Comparison of ENCODE assay signal across 8 mouse cellular contexts in the genomic region with DNA sequence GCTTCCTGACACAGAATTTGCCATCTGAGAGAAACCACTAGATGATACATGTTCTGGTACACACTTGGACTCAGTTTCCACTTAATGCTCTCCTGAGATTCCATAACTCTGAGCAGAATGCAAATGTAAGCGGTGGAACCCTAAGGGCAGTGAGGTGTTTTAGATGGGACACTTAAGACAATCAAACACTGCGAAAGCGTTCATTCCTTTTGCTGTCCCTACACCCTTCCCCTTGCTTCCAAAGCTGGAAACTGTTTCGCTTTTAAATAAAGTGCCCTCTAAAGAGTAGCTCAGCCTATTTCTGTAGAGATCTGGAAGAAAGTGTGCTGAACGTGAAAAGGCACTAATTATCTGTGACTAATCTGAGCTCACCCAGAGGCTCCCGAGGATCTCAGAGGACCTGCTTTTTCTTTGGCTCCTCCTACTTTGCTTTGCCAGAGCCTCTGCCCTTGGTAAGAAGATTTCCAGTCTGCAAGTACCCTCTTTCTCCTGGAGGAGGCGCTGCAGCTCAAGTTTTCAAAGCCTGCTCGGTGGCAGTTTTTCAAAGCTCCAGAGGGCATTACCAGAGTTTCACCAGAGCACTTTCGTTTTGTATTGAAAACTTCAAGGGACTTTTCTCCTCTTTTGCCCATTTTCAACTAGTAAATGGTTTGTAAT. TPM values are rescaled to one million over a fixed set of nuclear protein-coding genes. Genes with fewer than 3 reads are reported as not detected.
A peak's percentile ranks its signal among the peaks of the same experiment; 100 is the strongest.
DNase-seq lines count a peak whose midpoint lies in the region; ATAC-seq and TF ChIP-seq lines count a peak whose summit lies in the region.

No protein-coding gene starts in this region.

- peak overlapping the region; percentile 10; the same call in 1 of the 2 replicates for H3K4me2 ChIP-seq in kidney, postnatal 0 days (ENCODE audit: low read length)

- 42% methylated on average over 9 of the region's 9 CpGs for WGBS in kidney, postnatal 0 days
- WGBS in liver, adult 2 months: 25% methylated on average over 9 of the region's 9 CpGs

- peak; percentile 70 for DNase-seq in layer of hippocampus, adult 11-12 months (ENCODE audit: low spot score)
- DNase-seq in layer of hippocampus, adult 9-10 months (ENCODE audit: low spot score): no peak
- peak; percentile 75 for DNase-seq in embryo, embryonic 10 days (ENCODE audit: low spot score)
- DNase-seq in gastrocnemius, postnatal 14 days: peak; percentile 48
- peak; percentile 64 for DNase-seq in kidney, postnatal 0 days (ENCODE audit: low spot score)
- peak; percentile 48 for DNase-seq in liver, adult 2 months (ENCODE audit: extremely low read depth, low read depth, low spot score)
- peak; percentile 3 for DNase-seq in naive thymus-derived CD4-positive, alpha-beta T cell, adult 2 months (ENCODE audit: low read depth)
- peak; percentile 72 for DNase-seq in testis, postnatal 10 days (ENCODE audit: low spot score)

- no peaks in the 10 kb centered on the region for H3K79me2 ChIP-seq in liver, adult 2 months (ENCODE audit: control insufficient read depth, insufficient read depth, low read length)

- ATAC-seq in kidney, postnatal 0 days (replicated peaks; ENCODE audit: low FRiP score, low read depth): peak; percentile 49; the same call in 1 of the 2 replicates

- no peak overlapping the region for H3K4me3 ChIP-seq in kidney, postnatal 0 days (replicated peaks; ENCODE audit: low read depth, low read length)
- H3K4me3 ChIP-seq in liver, adult 2 months (ENCODE audit: insufficient read depth, low read depth, low read length): no peak overlapping the region

- no peaks in the 10 kb centered on the region for H3K4me1 ChIP-seq in kidney, postnatal 0 days (replicated peaks; ENCODE audit: insufficient read depth, low read length)
- H3K4me1 ChIP-seq in liver, adult 2 months (ENCODE audit: control insufficient read depth, insufficient read depth, low read length): no peaks in the 10 kb centered on the region

- no peak overlapping the region for H3K9ac ChIP-seq in kidney, postnatal 0 days (ENCODE audit: low read depth, low read length)
- H3K9ac ChIP-seq in liver, adult 2 months (ENCODE audit: low read depth, low read length): no peak overlapping the region

- H3K36me3 ChIP-seq in kidney, postnatal 0 days (ENCODE audit: insufficient read depth, low read length): no peaks in the 10 kb centered on the region
- H3K36me3 ChIP-seq in liver, adult 2 months (ENCODE audit: control insufficient read depth, insufficient read depth, low read length): no peaks in the 10 kb centered on the region

- no peak overlapping the region for H3K27ac ChIP-seq in kidney, postnatal 0 days
- H3K27ac ChIP-seq in liver, adult 2 months (replicated peaks; ENCODE audit: insufficient read depth, low read depth, low read length): no peak overlapping the region

- H3K27me3 ChIP-seq in kidney, postnatal 0 days (ENCODE audit: insufficient read depth, low read length): no peaks in the 10 kb centered on the region
- H3K27me3 ChIP-seq in liver, adult 2 months (ENCODE audit: control insufficient read depth, insufficient read depth, low read length): no peaks in the 10 kb centered on the region

- no peak for TF ChIP-seq POLR2A in liver, adult 2 months (IDR thresholded peaks at IDR 0.05; ENCODE audit: extremely low read depth, insufficient read depth, low read length)

- H3K9me3 ChIP-seq in kidney, postnatal 0 days (replicated peaks; ENCODE audit: low read length): no peaks in the 10 kb centered on the region

- intact Hi-C loops in gastrocnemius, postnatal 14 days (cut with DNase I; ENCODE audit: low total_unique reads): loop anchor here (10.0 kb wide), 1 partner anchor 1193 kb away; no protein-coding TSS in a partner anchor

- TF ChIP-seq CTCF in kidney, postnatal 0 days (IDR thresholded peaks at IDR 0.05; ENCODE audit: low read depth): peak; percentile 71
- TF ChIP-seq CTCF in liver, adult 2 months (IDR thresholded peaks at IDR 0.05; ENCODE audit: low read depth, low read length): peak; percentile 55

RNA-seq across cellular contexts. Expression of a gene that starts 33.1 kb away (rescaled TPM):
- total RNA-seq in gastrocnemius, postnatal 14 days (2021): 100 to 1,000 TPM; 453 to 560 TPM
- polyA plus RNA-seq in kidney, postnatal 0 days (2015; fragmentation: Nextera tagmentation; extraction: Ambion mirVana): 11.6 and 12.6 TPM in 2 replicates
- 0.37 TPM in 1 of 2 replicates, not detected in the other for total RNA-seq in liver, adult 2 months (2014; rRNA removed)
- not detected in 2 replicates for polyA plus RNA-seq in liver, adult 2 months (2012; rRNA removed)

Comparison
In these comparisons a context has a peak if more than half of its experiments do, and no peak if none do; other contexts are left out.
1. RNA of a gene that starts 33.1 kb away (total RNA-seq): 453 to 560 TPM in gastrocnemius, postnatal 14 days; 0.37 TPM in liver, adult 2 months; every median in the first group is over 100 times any median in the second.